Mouse (Mus musculus) duodenum, adult 2 months (tissue): ENCODE data around the gene Rep15. TPM values are rescaled to one million over a fixed set of nuclear protein-coding genes. Genes with fewer than 3 reads are reported as not detected.

Source experiments
- polyA plus RNA-seq: library from polyadenylated mRNA; depleted of rRNA; stranded (reverse); fragments of >200 nt; gene quantifications from 2 replicates; pipeline ENCODE4 v1.2.3, GENCODE M21; 2012; ENCODE audit warnings: low replicate concordance; rRNA removed

Rep15 gene
- polyA plus RNA-seq, result 1.9 and 3.5 TPM in 2 replicates

DNA sequence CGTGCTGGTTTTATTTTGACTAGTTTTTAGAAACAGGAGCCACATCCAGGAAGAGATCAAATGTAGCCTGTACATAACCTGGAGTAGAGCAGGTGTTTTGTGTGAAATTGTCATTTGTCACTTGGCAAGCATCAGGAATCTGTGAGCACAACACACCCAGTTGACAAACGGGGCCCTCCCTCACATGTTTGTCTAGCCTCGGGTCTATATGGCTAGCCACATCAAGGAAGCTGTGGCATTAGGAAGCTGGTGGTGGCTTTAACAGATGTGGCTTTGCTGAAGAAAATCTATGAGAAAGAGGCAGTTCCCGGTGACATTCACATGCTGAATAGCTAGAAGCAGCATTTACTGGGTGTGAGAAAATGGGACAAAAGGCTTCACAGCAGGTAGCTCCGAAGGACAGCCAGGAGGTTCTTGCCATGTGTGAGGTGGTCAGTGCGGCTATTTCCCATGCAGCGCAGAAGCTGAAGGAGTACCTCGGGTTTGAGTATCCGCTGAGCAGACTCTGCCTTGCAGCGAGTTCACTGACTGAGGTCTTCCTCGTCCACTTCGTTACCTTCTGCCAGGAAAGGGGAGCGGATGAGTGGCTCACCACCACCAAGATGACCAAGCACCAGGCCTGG lies at the start of gene Rep15:
Gene Rep15 (plus strand): TSS at position 282 of the 623 bp plus-strand sequence.

DNA sequence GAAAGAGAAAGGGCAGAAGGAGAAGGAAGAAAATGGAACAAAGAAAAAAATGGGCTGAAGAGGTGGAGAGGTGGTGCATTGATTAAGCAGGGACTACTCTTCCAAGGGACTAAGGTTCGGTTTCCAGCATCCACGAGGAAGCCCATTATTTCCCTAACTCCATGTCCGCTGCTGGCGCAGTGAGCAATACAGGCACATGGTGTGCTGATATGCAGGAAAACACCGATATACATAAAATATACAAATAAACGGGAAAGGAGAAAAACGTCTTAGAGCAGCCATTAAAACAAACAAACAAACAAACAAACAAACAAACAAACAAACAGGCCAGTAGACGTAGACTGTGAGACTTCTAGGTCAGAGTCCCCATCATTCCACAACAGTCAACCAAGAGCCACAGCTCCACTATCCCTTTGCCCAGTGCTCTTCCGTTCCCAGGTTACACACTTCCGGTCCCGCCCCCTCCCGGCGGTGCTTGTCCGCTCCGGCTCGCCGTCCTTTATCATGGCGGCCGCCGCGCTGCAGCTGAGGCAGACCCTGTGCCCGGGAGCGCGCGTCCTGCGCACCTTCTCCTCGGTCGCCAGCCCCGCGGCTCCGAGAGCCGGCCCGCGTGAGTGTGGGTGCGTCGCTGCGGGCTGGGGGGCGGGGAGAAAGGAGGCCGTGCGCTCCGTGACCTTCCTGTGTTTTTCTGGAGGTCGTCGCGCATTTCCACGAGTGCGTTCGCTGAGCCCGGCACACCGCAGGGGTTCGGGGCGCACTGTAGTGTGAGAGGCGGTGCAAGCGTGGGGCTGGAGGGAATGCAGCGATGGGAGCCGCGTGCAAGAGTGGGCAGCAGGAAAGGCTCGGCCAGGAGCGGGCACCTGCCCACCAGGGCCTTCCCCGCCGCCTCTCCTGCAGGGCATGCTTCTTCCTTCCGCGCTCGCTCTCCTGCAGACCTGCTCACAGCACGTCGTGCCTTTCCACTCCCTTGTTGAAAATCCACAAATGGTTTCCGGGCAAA lies 10.2 kb downstream of the Rep15 start, which contains the start of gene Mrps35:
Gene Mrps35 (plus strand): TSS at position 474 of the 1,000 bp plus-strand sequence.

Other genes starting within 250 kb of the Rep15 start
- 0.15 and 0.60 TPM in 2 replicates for gene Arntl2, start 236.5 kb upstream of the Rep15 start, polyA plus RNA-seq
- not detected in 2 replicates for gene Smco2, start 182.5 kb upstream of the Rep15 start, polyA plus RNA-seq
- gene Ppfibp1, start 144.1 kb upstream of the Rep15 start, polyA plus RNA-seq, result 1.3 and 3.8 TPM in 2 replicates
- not detected in 2 replicates for gene 1700034J05Rik, start 78.2 kb upstream of the Rep15 start, polyA plus RNA-seq
- 4.9 and 6.9 TPM in 2 replicates for gene Mrps35, start 10.2 kb downstream of the Rep15 start, polyA plus RNA-seq
- not detected in 2 replicates for gene Mansc4, start 54.4 kb downstream of the Rep15 start, polyA plus RNA-seq
- 3.0 TPM in 2 replicates for gene Klhl42, start 58.8 kb downstream of the Rep15 start, polyA plus RNA-seq
- 0.26 and 0.34 TPM in 2 replicates for gene Pthlh, start 231.6 kb downstream of the Rep15 start, polyA plus RNA-seq